ENCODE assay signal across 8 mouse cellular contexts in genomic region chr9:62858266-62859019, GRCm38 (mm10). TPM values are rescaled to one million over a fixed set of nuclear protein-coding genes. Genes with fewer than 3 reads are reported as not detected.
DNase-seq lines count a peak whose midpoint lies in the region; ATAC-seq and TF ChIP-seq lines count a peak whose summit lies in the region.

No protein-coding gene starts in this region.

- H3K9me3 ChIP-seq in heart, embryonic 10.5 days: no peaks in the 10 kb centered on the region
- no peaks in the 10 kb centered on the region for H3K9me3 ChIP-seq in limb, embryonic 10.5 days (replicated peaks)

- H3K4me1 ChIP-seq in heart, adult 2 months (ENCODE audit: control insufficient read depth, insufficient read depth, low read length): peaks cover 5% of the 10 kb centered on the region
- peaks cover 24% of the 10 kb centered on the region for H3K4me1 ChIP-seq in heart, embryonic 10.5 days
- peaks cover 66% of the 10 kb centered on the region for H3K4me1 ChIP-seq in limb, embryonic 10.5 days

- no peak for TF ChIP-seq EP300 in heart, adult 2 months (IDR thresholded peaks at IDR 0.05; ENCODE audit: insufficient read depth, low read depth, low read length)

- WGBS in heart, adult 2 months: 73% methylated on average over 8 of the region's 8 CpGs
- WGBS in heart, embryonic 10.5 days: 62% methylated on average over 8 of the region's 8 CpGs
- 23% methylated on average over 8 of the region's 8 CpGs for WGBS in limb, embryonic 10.5 days

- TF ChIP-seq POLR2A in heart, adult 2 months (IDR thresholded peaks at IDR 0.05; ENCODE audit: insufficient read depth, low read depth, low read length): no peak

- peak overlapping the region; percentile 26; the same call in 1 of the 2 replicates for H3K4me3 ChIP-seq in heart, adult 2 months
- no peak overlapping the region for H3K4me3 ChIP-seq in heart, embryonic 10.5 days
- H3K4me3 ChIP-seq in limb, embryonic 10.5 days: peak overlapping the region; percentile 40

- no peaks in the 10 kb centered on the region for H3K36me3 ChIP-seq in heart, adult 2 months (ENCODE audit: control insufficient read depth, insufficient read depth, low read length)
- no peaks in the 10 kb centered on the region for H3K36me3 ChIP-seq in heart, embryonic 10.5 days
- H3K36me3 ChIP-seq in limb, embryonic 10.5 days: no peaks in the 10 kb centered on the region

- TF ChIP-seq CTCF in heart, adult 2 months (IDR thresholded peaks at IDR 0.05): no peak

- no peak overlapping the region; the same call in 1 of the 2 replicates for H3K27ac ChIP-seq in heart, adult 2 months
- no peak overlapping the region for H3K27ac ChIP-seq in heart, embryonic 10.5 days
- H3K27ac ChIP-seq in limb, embryonic 10.5 days: peak overlapping the region; percentile 87

- no peak for ATAC-seq in monocyte, adult 5-6 weeks (replicated peaks; ENCODE audit: insufficient number of reproducible peaks, low FRiP score, low TSS enrichment, poor library complexity, severe bottlenecking)

- H3K27me3 ChIP-seq in heart, adult 2 months (ENCODE audit: control insufficient read depth, insufficient read depth, low read length): no peaks in the 10 kb centered on the region
- H3K27me3 ChIP-seq in heart, embryonic 10.5 days (ENCODE audit: insufficient read depth, poor library complexity, severe bottlenecking): peaks cover 4% of the 10 kb centered on the region; the same call in 1 of the 2 replicates
- H3K27me3 ChIP-seq in limb, embryonic 10.5 days (ENCODE audit: low read depth, poor library complexity, severe bottlenecking): no peaks in the 10 kb centered on the region

- intact Hi-C loops in heart, adult 2 months (cut with DNase I): no loop called here

- no peaks in the 10 kb centered on the region for H3K79me2 ChIP-seq in heart, adult 2 months (replicated peaks; ENCODE audit: control insufficient read depth, insufficient read depth, low read length)

- no peak overlapping the region for H3K9ac ChIP-seq in heart, adult 2 months (ENCODE audit: low read depth, low read length)

- DNase-seq in heart, adult 2 months: no peak
- DNase-seq in heart, embryonic 10.5 days (ENCODE audit: low spot score): no peak
- DNase-seq in 3134 (ENCODE audit: extremely low read depth, insufficient read length, low spot score): peak; percentile 30
- DNase-seq in forelimb bud, embryonic 11.5 days (ENCODE audit: low read depth, low spot score): peak; percentile 86
- DNase-seq in limb, embryonic 10.5 days (ENCODE audit: low spot score): peak; percentile 80
- no peak for DNase-seq in right cerebral cortex, adult 2 months (ENCODE audit: low spot score in 2 of 2)
- DNase-seq in T-cell, adult 2 months (ENCODE audit: low spot score): no peak

RNA-seq across cellular contexts. Expression of gene Calml4, which starts 0.6 kb away (rescaled TPM):
- 1 to 10 TPM in 1 of 2 experiments, under 1 TPM in 1; 0.93 to 1.4 TPM for total RNA-seq in heart, adult 2 months (2021)
- polyA plus RNA-seq in heart, adult 2 months (2012; rRNA removed): 0.76 and 1.6 TPM in 2 replicates
- 0.31 and 0.94 TPM in 2 replicates for polyA plus RNA-seq in heart, embryonic 10.5 days (2016; fragmentation: Nextera tagmentation; extraction: Ambion mirVana)
- polyA plus RNA-seq in limb, embryonic 10.5 days (2016; fragmentation: Nextera tagmentation; extraction: Ambion mirVana): 3.8 and 4.4 TPM in 2 replicates
- 0.48 TPM in 1 of 3 replicates, not detected in the others for total RNA-seq in monocyte, adult 5-6 weeks (2017)

RNA-seq across cellular contexts. Expression of gene Cln6, which starts 19.9 kb away (rescaled TPM):
- 10 to 100 TPM; 18.3 to 26.0 TPM for total RNA-seq in heart, adult 2 months (2021)
- 30.4 and 36.6 TPM in 2 replicates for polyA plus RNA-seq in heart, adult 2 months (2012; rRNA removed)
- 17.7 and 21.4 TPM in 2 replicates for polyA plus RNA-seq in heart, embryonic 10.5 days (2016; fragmentation: Nextera tagmentation; extraction: Ambion mirVana)
- 16.4 and 18.5 TPM in 2 replicates for polyA plus RNA-seq in limb, embryonic 10.5 days (2016; fragmentation: Nextera tagmentation; extraction: Ambion mirVana)
- total RNA-seq in monocyte, adult 5-6 weeks (2017): 4.7 to 8.7 TPM (median 6.7 TPM) in 3 replicates

RNA-seq across cellular contexts. Expression of gene Fem1b, which starts 46.7 kb away (rescaled TPM):
- total RNA-seq in heart, adult 2 months (2021): 10 to 100 TPM; 16.1 to 16.7 TPM
- 4.9 and 10.2 TPM in 2 replicates for polyA plus RNA-seq in heart, adult 2 months (2012; rRNA removed)
- 21.1 and 21.2 TPM in 2 replicates for polyA plus RNA-seq in heart, embryonic 10.5 days (2016; fragmentation: Nextera tagmentation; extraction: Ambion mirVana)
- 27.3 and 30.3 TPM in 2 replicates for polyA plus RNA-seq in limb, embryonic 10.5 days (2016; fragmentation: Nextera tagmentation; extraction: Ambion mirVana)
- total RNA-seq in monocyte, adult 5-6 weeks (2017): 17.9 to 19.1 TPM (median 18.0 TPM) in 3 replicates

Comparison
In these comparisons a context has a peak if more than half of its experiments do, and no peak if none do; other contexts are left out.
1. DNase-seq: peak in 3134 (single experiment), forelimb bud, embryonic 11.5 days (single experiment) and limb, embryonic 10.5 days (single experiment); none in heart, adult 2 months (0 of 2), heart, embryonic 10.5 days (single experiment), right cerebral cortex, adult 2 months (0 of 2) and T-cell, adult 2 months (single experiment).